Mouse (Mus musculus) hindbrain, postnatal 0 days (tissue): Measurements from ENCODE around the gene Prmt1. TPM values are rescaled to one million over a fixed set of nuclear protein-coding genes. Genes with fewer than 3 reads are reported as not detected.

Experiments
- ATAC-seq: fragments of 200-750 bp; cut with Nextera tagmentation; 2 replicates; pipeline ENCODE4 v1.8.0; 2017; ENCODE audit warnings: mild to moderate bottlenecking, moderate TSS enrichment, moderate library complexity
- DNase-seq: peaks from one replicate; pipeline ENCODE4 v3.0.0-alpha.2; 2015; ENCODE audit warnings: low spot score
- H3K27ac ChIP-seq: fragments of 300-500 bp; sonication (generic); 2 replicates; pipeline ENCODE4 v1.5.1; 2014; ENCODE audit warnings: mild to moderate bottlenecking
- H3K27me3 ChIP-seq: fragments of 300-500 bp; sonication (generic); 2 replicates; pipeline ENCODE4 v1.6.1; 2014; ENCODE audit warnings: low read length, mixed read lengths; ENCODE audit not compliant: insufficient read depth
- H3K36me3 ChIP-seq: fragments of 300-500 bp; sonication (generic); 2 replicates; pipeline ENCODE4 v1.6.1; 2014; ENCODE audit warnings: low read length, mixed read lengths; ENCODE audit not compliant: insufficient read depth
- H3K4me1 ChIP-seq: fragments of 300-500 bp; sonication (generic); 2 replicates; pipeline ENCODE4 v1.6.1; 2014; ENCODE audit warnings: antibody characterized with exemption, low read length, mixed read lengths; ENCODE audit not compliant: insufficient read depth
- H3K4me2 ChIP-seq: fragments of 300-500 bp; sonication (generic); 2 replicates; pipeline ENCODE4 v1.6.1; 2014; ENCODE audit warnings: low read depth, mild to moderate bottlenecking, low read length, moderate library complexity, mixed read lengths
- H3K4me3 ChIP-seq: fragments of 300-500 bp; sonication (generic); 2 replicates; pipeline ENCODE4 v1.5.1; 2014; ENCODE audit warnings: low read length
- H3K9ac ChIP-seq: fragments of 300-500 bp; sonication (generic); replicated peaks from 2 replicates; pipeline ENCODE4 v1.6.1; 2014; ENCODE audit warnings: mild to moderate bottlenecking, low read length, moderate library complexity, mixed read lengths
- H3K9me3 ChIP-seq: fragments of 300-500 bp; sonication (generic); 2 replicates; pipeline ENCODE4 v1.6.1; 2016; ENCODE audit warnings: low read length, mixed read lengths
- CTCF ChIP-seq: IDR thresholded peaks from 2 replicates; pipeline ENCODE4 v1.5.1; 2016; ENCODE audit warnings: antibody characterized with exemption, control low read depth, low read depth
- WGBS: fragments of 180-500 bp; shearing (Covaris S2); extraction: QIAGEN DNeasy Blood & Tissue Kit; methylation state at CpG from one replicate; pipeline ENCODE4 v1.1.7; 2014; 5-methylcytosine and 5-hydroxymethylcytosine counted together
- polyA plus RNA-seq: library from polyadenylated mRNA; unstranded; fragments of >200 nt; fragmentation: Nextera tagmentation; extraction: Ambion mirVana; gene quantifications from 2 replicates; pipeline ENCODE4 v1.2.1, GENCODE M21; 2015
- total RNA-seq: library from RNA; depleted of rRNA; stranded (reverse); fragments of >200 nt; gene quantifications from 2 replicates; pipeline ENCODE4 v1.2.3, GENCODE M21; 2014

The Prmt1 gene
- total and polyA plus RNA-seq, 2 experiments from 2014 or later, result 251 to 531 TPM

- ATAC-seq (no peak), DNase-seq (no peak)
- no peaks in the 10 kb centered on the region for H3K4me1 ChIP-seq
- no peak overlapping the region for H3K4me3 ChIP-seq
- no peak overlapping the region for H3K9ac ChIP-seq
- no peaks in the 10 kb centered on the region for H3K9me3 ChIP-seq
- no peak overlapping the region for H3K4me2 ChIP-seq
- H3K36me3 ChIP-seq, result peaks cover 21% of the 10 kb centered on the region
- H3K27me3 ChIP-seq, result no peaks in the 10 kb centered on the region
- TF ChIP-seq CTCF, result no peak
- no peak overlapping the region for H3K27ac ChIP-seq
- 90% methylated on average over 5 of the region's 5 CpGs for WGBS
These were observed 23.5 kb downstream of the Prmt1 start for GRCm38 (mm10) chr7:44962831-44963230.

- H3K4me3 ChIP-seq, result no peak overlapping the region
- WGBS, result 80% methylated on average over 8 of the region's 8 CpGs
- TF ChIP-seq CTCF, result no peak
- no peak overlapping the region for H3K9ac ChIP-seq
- H3K4me2 ChIP-seq, result no peak overlapping the region
- ATAC-seq, result no peak
- H3K27ac ChIP-seq, result no peak overlapping the region
- no peaks in the 10 kb centered on the region for H3K4me1 ChIP-seq
- H3K36me3 ChIP-seq, result peaks cover 21% of the 10 kb centered on the region
- H3K27me3 ChIP-seq, result no peaks in the 10 kb centered on the region
- H3K9me3 ChIP-seq, result no peaks in the 10 kb centered on the region
- no peak for DNase-seq
These were observed 24.0 kb downstream of the Prmt1 start for GRCm38 (mm10) chr7:44962337-44962736.

- ATAC-seq, result no peak
- H3K27me3 ChIP-seq, result no peaks in the 10 kb centered on the region
- no peak for TF ChIP-seq CTCF
- no peaks in the 10 kb centered on the region for H3K4me1 ChIP-seq
- H3K36me3 ChIP-seq, result peaks cover 16% of the 10 kb centered on the region
- H3K4me2 ChIP-seq, result no peak overlapping the region
- no peaks in the 10 kb centered on the region for H3K9me3 ChIP-seq
- H3K4me3 ChIP-seq, result no peak overlapping the region
- no peak for DNase-seq
- WGBS, result 93% methylated on average over 13 of the region's 13 CpGs
- no peak overlapping the region for H3K27ac ChIP-seq
- H3K9ac ChIP-seq, result no peak overlapping the region
These were observed 25.9 kb downstream of the Prmt1 start for GRCm38 (mm10) chr7:44960512-44960910.

- Histone ChIP-seq H3K4me2 (no peak overlapping the region), H3K36me3 (peaks cover 16% of the 10 kb centered on the region), H3K9me3 (no peaks in the 10 kb centered on the region), H3K9ac (no peak overlapping the region), H3K4me1 (no peaks in the 10 kb centered on the region), H3K4me3 (no peak overlapping the region), H3K27ac (no peak overlapping the region), H3K27me3 (no peaks in the 10 kb centered on the region)
- TF ChIP-seq CTCF, result no peak
- ATAC-seq (no peak), DNase-seq (no peak)
- WGBS, result 84% methylated on average over 10 of the region's 10 CpGs
These were observed 26.4 kb downstream of the Prmt1 start for GRCm38 (mm10) chr7:44959874-44960511.

GRCm38 (mm10) chr7:44959281-44959680 is 27.1 kb downstream of the Prmt1 start:
- no peak for DNase-seq
- Histone ChIP-seq H3K9ac (no peak overlapping the region), H3K27me3 (no peaks in the 10 kb centered on the region), H3K4me1 (no peaks in the 10 kb centered on the region), H3K4me2 (no peak overlapping the region), H3K4me3 (no peak overlapping the region), H3K27ac (no peak overlapping the region), H3K36me3 (peaks cover 16% of the 10 kb centered on the region), H3K9me3 (no peaks in the 10 kb centered on the region)
- no peak for TF ChIP-seq CTCF
- 89% methylated on average over 8 of the region's 8 CpGs for WGBS
- no peak for ATAC-seq

GRCm38 (mm10) chr7:44958208-44958607 is 28.2 kb downstream of the Prmt1 start:
- Histone ChIP-seq H3K27ac (no peak overlapping the region), H3K27me3 (no peaks in the 10 kb centered on the region), H3K9me3 (no peaks in the 10 kb centered on the region), H3K9ac (no peak overlapping the region), H3K4me2 (no peak overlapping the region), H3K4me3 (no peak overlapping the region), H3K36me3 (peaks cover 11% of the 10 kb centered on the region), H3K4me1 (no peaks in the 10 kb centered on the region)
- 59% methylated on average over 7 of the region's 7 CpGs for WGBS
- 0 out of 2 replicates have a peak, but pooled peaks have one; percentile 31 for ATAC-seq
- TF ChIP-seq CTCF, result peak; percentile 82
- peak; percentile 78 for DNase-seq

- ATAC-seq (no peak), DNase-seq (no peak)
- Histone ChIP-seq H3K4me3 (no peak overlapping the region), H3K36me3 (peaks cover 11% of the 10 kb centered on the region), H3K9ac (no peak overlapping the region), H3K4me1 (0 out of 2 replicates have a peak, but pooled peaks cover 3% of the 10 kb centered on the region), H3K27ac (peak overlapping the region; percentile 28; the same call in 1 of the 2 replicates), H3K4me2 (no peak overlapping the region), H3K9me3 (no peaks in the 10 kb centered on the region), H3K27me3 (no peaks in the 10 kb centered on the region)
- TF ChIP-seq CTCF, result no peak
- WGBS, result 65% methylated on average over 20 of the region's 20 CpGs
These were observed 29.1 kb downstream of the Prmt1 start for GRCm38 (mm10) chr7:44957183-44957835.
